Mouse (Mus musculus) olfactory bulb, adult 2 months (tissue): ENCODE measurements at regions not wholly inside any gene's neighbourhood (a gene's known extent, or its start where the extent isn't known, plus 50 kb on each side); places are given as distances from the start of the nearest gene placed in this dataset.

Experiments
- H3K27ac ChIP-seq: fragments of 200-500 bp; 2 replicates; pipeline ENCODE4 v1.5.1; 2012; ENCODE audit warnings: low read depth, low read length; ENCODE audit not compliant: insufficient read depth
- H3K4me1 ChIP-seq: fragments of 200-500 bp; 2 replicates; pipeline ENCODE4 v1.6.1; 2012; ENCODE audit warnings: low read length; ENCODE audit not compliant: control insufficient read depth, insufficient read depth
- H3K4me3 ChIP-seq: fragments of 200-500 bp; 2 replicates; pipeline ENCODE4 v1.5.1; 2012; ENCODE audit warnings: mild to moderate bottlenecking, low read depth, low read length, moderate library complexity; ENCODE audit not compliant: insufficient read depth
- CTCF ChIP-seq: fragments of 200-500 bp; IDR thresholded peaks from 2 replicates; pipeline ENCODE4 v1.5.1; 2012; ENCODE audit warnings: low read depth, mild to moderate bottlenecking, low read length, moderate library complexity; ENCODE audit not compliant: insufficient read depth
- POLR2A ChIP-seq: fragments of 200-500 bp; IDR thresholded peaks from 2 replicates; pipeline ENCODE4 v1.6.1; 2012; ENCODE audit warnings: mild to moderate bottlenecking, low read depth, low read length, moderate library complexity; ENCODE audit not compliant: insufficient read depth
- WGBS: fragments of 180-500 bp; shearing (Covaris S2); methylation state at CpG from one replicate; pipeline ENCODE4 v1.1.7; 2018; 5-methylcytosine and 5-hydroxymethylcytosine counted together

GRCm38 (mm10) chr12:70631281-70631680, 178.4 kb downstream of the Tmx1 start:
- H3K4me1 ChIP-seq = peaks cover 2% of the 10 kb centered on the region; the same call in 1 of the 2 replicates
- no peak for TF ChIP-seq CTCF
- no peak for TF ChIP-seq POLR2A
- WGBS = 95% methylated on average over 6 of the region's 6 CpGs
- no peak overlapping the region for H3K4me3 ChIP-seq
- no peak overlapping the region for H3K27ac ChIP-seq

GRCm38 (mm10) chr12:70633194-70633593, 180.3 kb downstream of the Tmx1 start:
- Histone ChIP-seq H3K4me1 (peaks cover 2% of the 10 kb centered on the region; the same call in 1 of the 2 replicates), H3K27ac (no peak overlapping the region), H3K4me3 (no peak overlapping the region)
- 81% methylated on average over 4 of the region's 4 CpGs for WGBS
- no peak for TF ChIP-seq CTCF
- TF ChIP-seq POLR2A = no peak

- TF ChIP-seq CTCF (no peak), POLR2A (no peak)
- H3K4me3 ChIP-seq = no peak overlapping the region
- no peaks in the 10 kb centered on the region for H3K4me1 ChIP-seq
- 79% methylated on average over 13 of the region's 13 CpGs for WGBS
- no peak overlapping the region for H3K27ac ChIP-seq
Observed at GRCm38 (mm10) chr12:70633622-70634365, 180.9 kb downstream of the Tmx1 start.

GRCm38 (mm10) chr12:70635997-70636396, 183.1 kb downstream of the Tmx1 start:
- no peak for TF ChIP-seq CTCF
- no peak for TF ChIP-seq POLR2A
- Histone ChIP-seq H3K27ac (no peak overlapping the region), H3K4me1 (no peaks in the 10 kb centered on the region), H3K4me3 (no peak overlapping the region)
- WGBS = 87% methylated on average over 7 of the region's 7 CpGs

GRCm38 (mm10) chr12:70640186-70640585, 185.1 kb upstream of the Frmd6 start:
- Histone ChIP-seq H3K4me3 (no peak overlapping the region), H3K27ac (no peak overlapping the region), H3K4me1 (no peaks in the 10 kb centered on the region)
- WGBS = 78% methylated on average over 2 of the region's 2 CpGs
- TF ChIP-seq CTCF = no peak
- no peak for TF ChIP-seq POLR2A

- H3K27ac ChIP-seq = no peak overlapping the region
- H3K4me1 ChIP-seq = no peaks in the 10 kb centered on the region
- 85% methylated on average over 2 of the region's 2 CpGs for WGBS
- TF ChIP-seq CTCF = no peak
- no peak for TF ChIP-seq POLR2A
- no peak overlapping the region for H3K4me3 ChIP-seq
Observed at GRCm38 (mm10) chr12:70644910-70645309, 180.4 kb upstream of the Frmd6 start.

- TF ChIP-seq CTCF (no peak), POLR2A (no peak)
- Histone ChIP-seq H3K4me1 (no peaks in the 10 kb centered on the region), H3K4me3 (no peak overlapping the region), H3K27ac (no peak overlapping the region)
- WGBS = 71% methylated on average over 3 of the region's 3 CpGs
Observed at GRCm38 (mm10) chr12:70645407-70645806, 179.9 kb upstream of the Frmd6 start.

- Histone ChIP-seq H3K4me3 (no peak overlapping the region), H3K4me1 (no peaks in the 10 kb centered on the region), H3K27ac (no peak overlapping the region)
- WGBS = 68% methylated on average over 6 of the region's 6 CpGs
- TF ChIP-seq POLR2A = no peak
Observed at GRCm38 (mm10) chr12:70647516-70647915, 177.8 kb upstream of the Frmd6 start.

- Histone ChIP-seq H3K4me3 (no peak overlapping the region), H3K4me1 (no peaks in the 10 kb centered on the region), H3K27ac (no peak overlapping the region)
- 73% methylated on average over 6 of the region's 6 CpGs for WGBS
- TF ChIP-seq POLR2A (no peak), CTCF (no peak)
Observed at GRCm38 (mm10) chr12:70648179-70648811, 177.0 kb upstream of the Frmd6 start.

GRCm38 (mm10) chr12:70648812-70649188, 176.5 kb upstream of the Frmd6 start:
- Histone ChIP-seq H3K4me1 (no peaks in the 10 kb centered on the region), H3K4me3 (no peak overlapping the region), H3K27ac (no peak overlapping the region)
- TF ChIP-seq CTCF (no peak), POLR2A (no peak)
- WGBS = 92% methylated on average over 1 of the region's 1 CpGs
